Mouse (Mus musculus): ENCODE measurements around the gene Tspear. TPM values are rescaled to one million over a fixed set of nuclear protein-coding genes. Genes with fewer than 3 reads are reported as not detected.

The Tspear gene
- polyA plus RNA-seq, 1 experiment from 2014 or later = 0.55 TPM

- no peak for DNase-seq (ENCODE audit: low spot score)
- no peaks in the 10 kb centered on the region for H3K4me1 ChIP-seq (ENCODE audit: control insufficient read depth, insufficient read depth, low read length)
- H3K9me3 ChIP-seq (replicated peaks; ENCODE audit: control insufficient read depth, low read length) = no peaks in the 10 kb centered on the region
- no peaks in the 10 kb centered on the region for H3K27me3 ChIP-seq (replicated peaks; ENCODE audit: control insufficient read depth, insufficient read depth, low read length)
- no peak overlapping the region for H3K4me3 ChIP-seq (ENCODE audit: low read depth, low read length)
- H3K27ac ChIP-seq (ENCODE audit: low read depth, low read length) = no peak overlapping the region
- H3K4me2 ChIP-seq (ENCODE audit: low read length) = no peak overlapping the region
- ATAC-seq = no peak
- WGBS = 61% methylated on average over 43 of the region's 43 CpGs
- no peak overlapping the region for H3K9ac ChIP-seq (ENCODE audit: low read length)
- no peaks in the 10 kb centered on the region for H3K36me3 ChIP-seq (ENCODE audit: control insufficient read depth, insufficient read depth, low read length)
These were observed 22.3 kb upstream of the Tspear start for GRCm38 (mm10) chr10:77663949-77664665.

GRCm38 (mm10) chr10:77666342-77666741 lies 20.0 kb upstream of the Tspear start:
- Histone ChIP-seq H3K4me1 (ENCODE audit: control insufficient read depth, insufficient read depth, low read length) (no peaks in the 10 kb centered on the region), H3K27ac (ENCODE audit: low read depth, low read length) (no peak overlapping the region), H3K4me2 (ENCODE audit: low read length) (no peak overlapping the region), H3K9ac (ENCODE audit: low read length) (no peak overlapping the region), H3K27me3 (replicated peaks; ENCODE audit: control insufficient read depth, insufficient read depth, low read length) (no peaks in the 10 kb centered on the region), H3K4me3 (ENCODE audit: low read depth, low read length) (no peak overlapping the region), H3K9me3 (replicated peaks; ENCODE audit: control insufficient read depth, low read length) (no peaks in the 10 kb centered on the region), H3K36me3 (ENCODE audit: control insufficient read depth, insufficient read depth, low read length) (no peaks in the 10 kb centered on the region)
- ATAC-seq (no peak), DNase-seq (ENCODE audit: low spot score) (no peak)
- WGBS = 79% methylated on average over 8 of the region's 8 CpGs

DNA sequence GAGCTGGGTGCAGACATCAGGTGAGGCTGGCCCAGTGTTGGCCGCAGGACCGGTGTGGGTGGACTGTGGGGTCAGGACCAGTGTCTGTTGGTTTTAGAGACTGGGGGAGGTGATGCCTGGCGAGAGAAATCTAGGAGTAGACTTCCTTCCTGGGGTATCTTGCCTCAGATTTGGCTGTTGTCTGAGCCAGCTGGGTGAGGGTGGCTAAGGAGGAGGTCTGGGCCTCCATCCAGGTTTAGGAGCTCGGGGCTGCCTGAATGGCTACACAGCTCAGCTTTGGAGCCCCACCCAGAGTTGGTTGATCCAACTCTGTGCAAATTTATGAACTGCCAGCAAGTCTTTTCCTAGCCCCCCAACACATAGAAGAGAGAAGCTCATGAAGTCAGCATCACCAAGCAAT lies 19.0 kb upstream of the Tspear start:
- no peaks in the 10 kb centered on the region for H3K9me3 ChIP-seq (replicated peaks; ENCODE audit: control insufficient read depth, low read length)
- no peak overlapping the region for H3K4me3 ChIP-seq (ENCODE audit: low read depth, low read length)
- no peak for ATAC-seq
- H3K4me1 ChIP-seq (ENCODE audit: control insufficient read depth, insufficient read depth, low read length) = no peaks in the 10 kb centered on the region
- no peak overlapping the region for H3K9ac ChIP-seq (ENCODE audit: low read length)
- no peaks in the 10 kb centered on the region for H3K36me3 ChIP-seq (ENCODE audit: control insufficient read depth, insufficient read depth, low read length)
- no peaks in the 10 kb centered on the region for H3K27me3 ChIP-seq (replicated peaks; ENCODE audit: control insufficient read depth, insufficient read depth, low read length)
- no peak for DNase-seq (ENCODE audit: low spot score)
- H3K27ac ChIP-seq (ENCODE audit: low read depth, low read length) = no peak overlapping the region
- WGBS = 82% methylated on average over 4 of the region's 4 CpGs
- H3K4me2 ChIP-seq (ENCODE audit: low read length) = no peak overlapping the region

- Histone ChIP-seq H3K4me3 (ENCODE audit: low read depth, low read length) (no peak overlapping the region), H3K36me3 (ENCODE audit: control insufficient read depth, insufficient read depth, low read length) (no peaks in the 10 kb centered on the region), H3K27ac (ENCODE audit: low read depth, low read length) (no peak overlapping the region), H3K27me3 (replicated peaks; ENCODE audit: control insufficient read depth, insufficient read depth, low read length) (no peaks in the 10 kb centered on the region), H3K9ac (ENCODE audit: low read length) (no peak overlapping the region), H3K4me2 (ENCODE audit: low read length) (no peak overlapping the region), H3K9me3 (replicated peaks; ENCODE audit: control insufficient read depth, low read length) (no peaks in the 10 kb centered on the region), H3K4me1 (ENCODE audit: control insufficient read depth, insufficient read depth, low read length) (no peaks in the 10 kb centered on the region)
- no peak for ATAC-seq
- DNase-seq (ENCODE audit: low spot score) = no peak
- WGBS = 79% methylated on average over 4 of the region's 4 CpGs
These were observed 15.7 kb upstream of the Tspear start for GRCm38 (mm10) chr10:77670710-77671109.

GRCm38 (mm10) chr10:77671519-77671918 lies 14.8 kb upstream of the Tspear start:
- Histone ChIP-seq H3K27ac (ENCODE audit: low read depth, low read length) (no peak overlapping the region), H3K27me3 (replicated peaks; ENCODE audit: control insufficient read depth, insufficient read depth, low read length) (no peaks in the 10 kb centered on the region), H3K36me3 (ENCODE audit: control insufficient read depth, insufficient read depth, low read length) (no peaks in the 10 kb centered on the region), H3K9me3 (replicated peaks; ENCODE audit: control insufficient read depth, low read length) (no peaks in the 10 kb centered on the region), H3K4me1 (ENCODE audit: control insufficient read depth, insufficient read depth, low read length) (no peaks in the 10 kb centered on the region), H3K4me2 (ENCODE audit: low read length) (no peak overlapping the region), H3K4me3 (ENCODE audit: low read depth, low read length) (no peak overlapping the region), H3K9ac (ENCODE audit: low read length) (no peak overlapping the region)
- WGBS = 89% methylated on average over 4 of the region's 4 CpGs
- DNase-seq (ENCODE audit: low spot score) (no peak), ATAC-seq (no peak)

DNA sequence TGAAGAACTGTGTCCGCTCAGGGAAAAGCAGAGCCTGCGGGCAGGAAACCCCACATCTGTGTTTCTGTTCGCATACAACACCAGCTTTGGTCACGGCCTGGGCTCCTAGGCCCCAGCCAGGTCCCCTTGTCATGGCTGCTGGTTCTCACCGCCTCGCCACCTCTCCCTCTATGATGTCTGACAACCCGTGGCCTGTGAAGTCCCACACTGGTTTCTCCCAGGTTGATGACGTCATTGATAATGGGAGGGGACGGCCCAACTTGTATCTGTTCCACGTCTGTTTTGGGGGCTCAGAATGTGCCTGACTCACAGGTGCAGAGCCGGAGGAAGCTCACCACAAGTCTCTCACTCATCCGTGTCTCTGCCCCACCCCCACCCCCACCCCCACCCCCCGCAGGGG lies 12.6 kb upstream of the Tspear start:
- H3K4me3 ChIP-seq (ENCODE audit: low read depth, low read length) = no peak overlapping the region

GRCm38 (mm10) chr10:77677562-77677961 lies 8.8 kb upstream of the Tspear start:
- ATAC-seq (peak; percentile 73), DNase-seq (ENCODE audit: low spot score) (peak; percentile 64)

More for the DNA sequence above, 12.6 kb upstream of the Tspear start:
- WGBS = 63% methylated on average over 13 of the region's 13 CpGs
- H3K27ac ChIP-seq (ENCODE audit: low read depth, low read length) = no peak overlapping the region
- no peak overlapping the region for H3K9ac ChIP-seq (ENCODE audit: low read length)
- H3K27me3 ChIP-seq (replicated peaks; ENCODE audit: control insufficient read depth, insufficient read depth, low read length) = peaks cover 5% of the 10 kb centered on the region; the same call in 1 of the 2 replicates
- H3K4me2 ChIP-seq (ENCODE audit: low read length) = no peak overlapping the region
- ATAC-seq = no peak
- no peaks in the 10 kb centered on the region for H3K9me3 ChIP-seq (replicated peaks; ENCODE audit: control insufficient read depth, low read length)
- no peak for DNase-seq (ENCODE audit: low spot score)
- no peaks in the 10 kb centered on the region for H3K36me3 ChIP-seq (ENCODE audit: control insufficient read depth, insufficient read depth, low read length)
- peaks cover 9% of the 10 kb centered on the region for H3K4me1 ChIP-seq (ENCODE audit: control insufficient read depth, insufficient read depth, low read length)

DNA sequence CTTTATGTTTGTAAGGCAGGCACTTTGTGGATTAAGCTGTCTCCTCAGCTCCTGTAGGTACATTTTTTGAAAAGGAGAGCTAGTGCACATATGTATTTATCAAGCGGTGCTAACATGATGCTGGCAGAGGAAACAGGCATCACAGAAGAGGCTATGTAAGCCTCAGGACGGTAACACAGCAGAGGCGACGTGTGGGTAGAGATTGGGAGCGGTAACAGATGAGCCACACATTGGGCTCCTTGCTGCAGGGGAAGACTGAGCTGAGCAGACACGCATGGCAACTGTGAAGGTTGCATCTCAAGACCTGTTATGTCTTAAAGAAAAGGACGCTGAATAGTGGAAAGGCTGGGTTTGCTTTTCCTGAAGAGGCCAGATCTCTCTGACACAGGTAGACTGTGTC lies 3.4 kb upstream of the Tspear start:
- Histone ChIP-seq H3K36me3 (ENCODE audit: control insufficient read depth, insufficient read depth, low read length) (no peaks in the 10 kb centered on the region), H3K9me3 (replicated peaks; ENCODE audit: control insufficient read depth, low read length) (no peaks in the 10 kb centered on the region), H3K4me1 (ENCODE audit: control insufficient read depth, insufficient read depth, low read length) (peaks cover 3% of the 10 kb centered on the region), H3K9ac (ENCODE audit: low read length) (no peak overlapping the region), H3K27ac (ENCODE audit: low read depth, low read length) (no peak overlapping the region), H3K27me3 (replicated peaks; ENCODE audit: control insufficient read depth, insufficient read depth, low read length) (peaks cover 8% of the 10 kb centered on the region; the same call in 1 of the 2 replicates), H3K4me2 (ENCODE audit: low read length) (no peak overlapping the region), H3K4me3 (ENCODE audit: low read depth, low read length) (no peak overlapping the region)
- ATAC-seq = no peak
- DNase-seq (ENCODE audit: low spot score) = no peak
- WGBS = 75% methylated on average over 7 of the region's 7 CpGs

More at GRCm38 (mm10) chr10:77677562-77677961, 8.8 kb upstream of the Tspear start:
- Histone ChIP-seq H3K9me3 (replicated peaks; ENCODE audit: control insufficient read depth, low read length) (no peaks in the 10 kb centered on the region), H3K27ac (ENCODE audit: low read depth, low read length) (no peak overlapping the region), H3K9ac (ENCODE audit: low read length) (peak overlapping the region; percentile 46), H3K4me3 (ENCODE audit: low read depth, low read length) (peak overlapping the region; percentile 25), H3K27me3 (replicated peaks; ENCODE audit: control insufficient read depth, insufficient read depth, low read length) (peaks cover 5% of the 10 kb centered on the region; the same call in 1 of the 2 replicates), H3K4me2 (ENCODE audit: low read length) (peak overlapping the region; percentile 67), H3K36me3 (ENCODE audit: control insufficient read depth, insufficient read depth, low read length) (no peaks in the 10 kb centered on the region), H3K4me1 (ENCODE audit: control insufficient read depth, insufficient read depth, low read length) (peaks cover 9% of the 10 kb centered on the region)
- WGBS = 0% methylated on average over 35 of the region's 35 CpGs

GRCm38 (mm10) chr10:77684181-77684580 lies 2.2 kb upstream of the Tspear start:
- ATAC-seq (no peak), DNase-seq (ENCODE audit: low spot score) (no peak)
- no peak overlapping the region for H3K27ac ChIP-seq (ENCODE audit: low read depth, low read length)
- no peak overlapping the region for H3K9ac ChIP-seq (ENCODE audit: low read length)
- no peaks in the 10 kb centered on the region for H3K9me3 ChIP-seq (replicated peaks; ENCODE audit: control insufficient read depth, low read length)
- H3K4me3 ChIP-seq (ENCODE audit: low read depth, low read length) = no peak overlapping the region
- peaks cover 6% of the 10 kb centered on the region; the same call in 1 of the 2 replicates for H3K27me3 ChIP-seq (replicated peaks; ENCODE audit: control insufficient read depth, insufficient read depth, low read length)
- WGBS = 38% methylated on average over 8 of the region's 8 CpGs
- H3K36me3 ChIP-seq (ENCODE audit: control insufficient read depth, insufficient read depth, low read length) = no peaks in the 10 kb centered on the region
- H3K4me1 ChIP-seq (ENCODE audit: control insufficient read depth, insufficient read depth, low read length) = no peaks in the 10 kb centered on the region
- no peak overlapping the region for H3K4me2 ChIP-seq (ENCODE audit: low read length)
